Mouse (Mus musculus) erythroblast, embryonic 14.5 days (primary cell): ENCODE measurements around the gene Nudt9. TPM values are rescaled to one million over a fixed set of nuclear protein-coding genes. Genes with fewer than 3 reads are reported as not detected.

Experiments
- H3K27me3 ChIP-seq: 2 replicates; pipeline ENCODE4 v1.6.1; 2012; ENCODE audit warnings: inconsistent platforms; ENCODE audit not compliant: control insufficient read depth
- H3K36me3 ChIP-seq: 2 replicates; pipeline ENCODE4 v1.6.1; 2012; ENCODE audit warnings: mild to moderate bottlenecking, inconsistent platforms; ENCODE audit not compliant: control insufficient read depth
- H3K4me1 ChIP-seq: 2 replicates; pipeline ENCODE4 v1.6.1; 2012; ENCODE audit warnings: inconsistent platforms; ENCODE audit not compliant: control insufficient read depth
- H3K4me3 ChIP-seq: replicated peaks from 2 replicates; pipeline ENCODE3; 2012; ENCODE audit warnings: moderate library complexity, mild to moderate bottlenecking, inconsistent platforms
- H3K9me3 ChIP-seq: 2 replicates; pipeline ENCODE4 v1.6.1; 2012; ENCODE audit warnings: low read length, inconsistent platforms, mixed read lengths; ENCODE audit not compliant: control insufficient read depth
- GATA1 ChIP-seq: IDR thresholded peaks from 2 replicates; pipeline ENCODE4 v1.6.1; 2012; ENCODE audit warnings: low read length, inconsistent platforms, mixed read lengths
- TAL1 ChIP-seq: IDR thresholded peaks from 3 replicates; pipeline ENCODE4 v1.6.1; 2012; ENCODE audit warnings: low read length, inconsistent platforms, mixed read lengths
- polyA plus RNA-seq: library from polyadenylated mRNA; stranded (reverse); fragments of >175 nt; gene quantifications from 2 replicates; pipeline ENCODE4 v1.2.3, GENCODE M21; 2012

Nudt9 gene
- polyA plus RNA-seq, 1 experiment: 40.0 TPM

DNA sequence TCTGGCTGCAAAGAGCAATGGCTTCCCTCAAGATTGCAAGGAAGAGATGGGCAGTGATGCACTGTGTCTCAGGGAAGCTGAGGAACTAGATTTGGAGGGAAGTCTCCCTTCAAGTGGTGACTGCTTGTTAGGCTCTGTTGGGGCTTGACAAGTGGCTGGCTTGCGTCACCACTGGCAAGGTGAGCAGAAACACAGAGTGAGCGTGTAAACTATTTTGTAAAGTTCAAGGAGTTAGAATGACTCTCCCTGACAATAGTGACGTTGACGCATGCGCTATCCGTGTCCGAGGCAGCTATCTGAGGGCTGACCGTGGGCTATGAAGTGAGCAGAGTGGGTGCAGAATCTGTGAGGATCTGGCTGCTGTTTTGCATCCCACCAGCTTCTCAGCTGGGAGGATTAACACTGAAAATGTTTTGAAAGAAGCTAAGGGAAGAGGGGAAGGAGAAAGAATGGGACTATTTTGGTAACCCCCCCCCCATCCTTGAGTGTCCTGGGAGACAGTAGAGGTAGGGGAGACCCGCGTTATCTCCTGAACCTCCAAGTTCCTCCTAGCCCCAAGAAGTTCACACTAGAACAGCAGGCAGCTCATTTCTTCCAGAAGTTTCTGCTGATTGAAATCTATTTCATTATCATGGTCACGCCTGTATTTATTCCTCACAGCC lies 49.4 kb downstream of the Nudt9 start:
- no peak overlapping the region for H3K4me3 ChIP-seq
- no peaks in the 10 kb centered on the region for H3K27me3 ChIP-seq
- H3K4me1 ChIP-seq: no peaks in the 10 kb centered on the region
- H3K36me3 ChIP-seq: no peaks in the 10 kb centered on the region
- H3K9me3 ChIP-seq: no peaks in the 10 kb centered on the region
- TF ChIP-seq TAL1: no peak

DNA sequence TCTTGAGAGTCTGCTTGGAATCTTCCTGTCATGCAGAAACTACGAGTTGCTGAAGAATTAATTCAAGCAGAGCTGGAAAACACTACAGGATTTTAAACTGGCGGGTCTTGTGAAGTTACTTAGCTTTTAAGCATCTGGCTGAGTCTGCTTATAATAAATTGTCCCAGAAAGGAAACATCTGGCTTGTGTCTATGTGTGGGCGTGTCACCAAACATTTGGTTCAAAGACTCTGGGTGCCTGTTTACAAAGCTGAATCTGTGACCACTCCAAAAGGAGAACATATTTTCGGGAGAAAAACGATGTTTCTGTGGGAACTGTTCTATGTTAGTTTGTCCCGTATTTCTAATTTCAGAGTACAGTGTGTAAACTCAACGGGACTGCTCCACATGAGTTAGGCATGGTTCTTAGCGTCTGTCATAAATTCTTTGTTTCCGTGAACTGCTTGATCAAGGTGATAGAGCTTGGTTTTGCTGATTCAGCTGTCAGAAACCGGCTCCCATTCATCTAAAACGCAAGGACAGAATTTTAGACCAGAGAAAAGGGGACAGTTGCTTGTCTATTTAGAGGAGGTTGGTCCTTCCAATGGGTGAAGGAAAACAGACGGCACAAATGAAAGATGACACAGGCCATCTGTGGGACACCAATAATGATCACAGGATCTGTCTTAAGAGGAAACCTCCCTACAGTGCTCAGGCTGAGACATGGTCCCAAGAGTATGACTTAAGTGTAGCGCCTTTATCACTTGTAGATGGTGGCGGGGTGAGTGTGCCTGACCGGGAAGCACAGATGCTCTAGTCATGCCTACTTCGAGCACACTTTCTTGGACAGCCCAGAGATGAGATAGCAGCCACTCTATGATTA lies 50.2 kb downstream of the Nudt9 start:
- TF ChIP-seq TAL1 (no peak), GATA1 (no peak)
- no peaks in the 10 kb centered on the region for H3K36me3 ChIP-seq
- no peaks in the 10 kb centered on the region for H3K27me3 ChIP-seq
- H3K4me1 ChIP-seq: no peaks in the 10 kb centered on the region
- H3K4me3 ChIP-seq: no peak overlapping the region
- H3K9me3 ChIP-seq: no peaks in the 10 kb centered on the region

DNA sequence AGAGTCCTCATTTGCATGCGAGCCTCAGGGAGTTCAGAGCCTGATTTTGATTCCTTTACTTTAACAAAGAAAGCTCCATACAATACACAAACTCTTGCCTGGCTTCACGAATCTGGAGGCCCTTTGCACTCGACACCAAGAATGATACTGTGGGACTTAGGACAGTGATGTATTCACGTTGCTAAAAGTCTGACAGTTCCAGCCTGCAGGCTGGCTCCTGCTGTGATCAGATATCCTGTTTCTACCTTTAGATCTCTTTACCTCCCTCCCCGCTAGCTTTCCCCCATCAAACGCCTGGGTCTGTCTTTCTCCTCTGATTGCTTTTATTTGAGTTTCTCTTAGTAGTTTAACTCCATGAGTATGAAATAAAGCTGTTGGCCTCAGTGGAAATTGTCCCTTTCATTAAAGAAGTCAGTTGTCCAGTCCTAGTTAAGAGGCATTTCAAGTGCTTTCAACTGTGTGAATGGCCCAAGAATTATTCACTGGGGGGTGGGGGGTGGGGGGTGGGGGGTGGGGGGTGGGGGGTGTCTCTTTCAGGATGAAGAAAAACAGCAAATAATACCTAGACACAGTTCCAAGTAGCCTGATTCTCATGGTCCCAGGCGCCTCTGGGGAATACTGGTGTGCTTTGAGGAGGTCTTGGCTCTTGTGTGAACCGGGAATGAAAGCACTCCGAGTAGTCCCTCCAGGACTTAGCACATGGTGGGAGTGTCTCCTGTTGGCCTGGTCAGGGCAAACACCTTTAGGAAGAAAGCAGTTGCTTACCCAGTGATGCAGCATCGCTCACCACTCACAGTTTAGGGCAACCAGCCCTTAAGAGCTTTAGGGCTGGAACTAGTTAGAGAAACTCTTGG lies 55.8 kb downstream of the Nudt9 start:
- Histone ChIP-seq H3K4me3 (no peak overlapping the region), H3K27me3 (no peaks in the 10 kb centered on the region), H3K9me3 (no peaks in the 10 kb centered on the region), H3K4me1 (no peaks in the 10 kb centered on the region), H3K36me3 (no peaks in the 10 kb centered on the region)
- TF ChIP-seq GATA1: no peak
- TF ChIP-seq TAL1: no peak

DNA sequence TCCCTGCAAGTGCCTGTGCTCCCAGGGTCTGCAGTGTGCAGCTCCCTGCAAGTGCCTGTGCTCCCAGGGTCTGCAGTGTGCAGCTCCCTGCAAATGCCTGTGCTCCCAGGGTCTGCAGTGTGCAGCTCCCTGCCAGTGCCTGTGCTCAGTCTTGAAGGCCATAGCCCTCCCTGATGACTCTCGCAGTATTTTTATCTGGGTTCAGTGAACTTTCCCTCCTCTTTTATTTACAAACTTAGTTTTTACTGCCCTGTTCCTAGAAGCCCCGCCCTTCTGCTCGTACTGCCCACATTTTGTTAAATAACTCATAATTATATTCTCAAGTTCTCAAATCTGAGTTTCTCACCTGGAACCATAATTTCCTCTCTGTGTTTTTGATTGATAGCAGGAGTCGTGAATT lies 57.1 kb downstream of the Nudt9 start:
- Histone ChIP-seq H3K4me3 (no peak overlapping the region), H3K36me3 (no peaks in the 10 kb centered on the region), H3K4me1 (no peaks in the 10 kb centered on the region), H3K27me3 (no peaks in the 10 kb centered on the region), H3K9me3 (no peaks in the 10 kb centered on the region)
- TF ChIP-seq TAL1: no peak
- TF ChIP-seq GATA1: no peak

DNA sequence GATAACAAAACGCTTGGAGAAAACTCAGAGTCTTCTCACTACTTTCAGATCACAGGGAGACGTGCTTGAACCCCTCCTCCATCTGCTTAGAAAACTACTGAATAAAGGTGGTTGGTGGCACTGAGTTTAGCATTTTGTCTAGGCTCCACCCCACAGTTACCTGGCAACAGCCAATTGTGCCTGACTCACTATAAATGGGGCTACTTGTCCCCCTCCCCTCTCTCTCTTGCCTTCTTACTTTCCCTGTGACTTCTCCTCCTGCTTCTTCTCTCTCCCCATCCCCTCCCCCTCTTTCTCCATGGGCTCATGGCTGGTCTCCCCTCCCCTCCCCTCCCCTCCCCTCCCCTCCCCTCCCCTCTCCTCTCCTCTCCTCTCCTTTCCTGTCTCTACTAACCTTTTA lies 58.0 kb downstream of the Nudt9 start:
- H3K4me1 ChIP-seq: no peaks in the 10 kb centered on the region
- H3K36me3 ChIP-seq: no peaks in the 10 kb centered on the region
- H3K4me3 ChIP-seq: no peak overlapping the region
- no peaks in the 10 kb centered on the region for H3K27me3 ChIP-seq
- no peak for TF ChIP-seq TAL1
- TF ChIP-seq GATA1: no peak
- no peaks in the 10 kb centered on the region for H3K9me3 ChIP-seq

DNA sequence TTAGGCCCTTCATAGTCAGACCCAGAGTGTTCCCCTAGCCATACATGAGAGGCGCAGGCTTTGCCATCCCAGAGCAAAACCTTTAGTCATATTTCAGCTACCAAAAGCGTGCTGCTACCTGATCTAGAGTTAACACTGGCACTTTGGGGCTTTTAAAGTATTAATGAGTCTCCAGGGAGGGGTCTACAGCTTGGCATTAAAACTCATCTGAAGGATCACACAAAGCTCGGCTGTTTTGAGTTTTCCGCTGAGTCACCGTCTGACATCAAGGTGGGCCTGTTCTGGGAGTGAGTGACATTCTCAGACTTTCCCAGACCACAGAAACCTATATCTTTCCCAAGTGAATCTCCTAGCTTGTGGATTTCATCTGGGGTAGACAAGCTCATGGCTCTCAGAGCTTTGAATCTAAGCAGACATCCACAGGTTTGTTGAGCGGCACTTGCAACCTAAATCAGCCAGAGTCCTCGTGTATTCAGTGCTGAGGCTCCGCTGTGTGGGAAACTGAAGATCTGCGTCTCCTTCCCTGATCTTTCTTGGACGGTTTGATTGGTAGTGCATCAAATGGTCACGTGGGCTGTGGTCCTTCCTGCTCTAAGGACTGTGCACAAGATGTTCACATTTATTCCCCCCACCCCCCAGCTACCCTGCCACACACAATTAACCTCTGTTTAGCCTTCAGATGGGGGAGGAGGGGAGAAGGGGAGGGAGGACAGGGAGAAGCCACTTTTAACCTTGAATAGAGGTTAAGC lies 62.2 kb downstream of the Nudt9 start:
- no peaks in the 10 kb centered on the region for H3K4me1 ChIP-seq
- no peak overlapping the region for H3K4me3 ChIP-seq
- no peaks in the 10 kb centered on the region for H3K9me3 ChIP-seq
- no peaks in the 10 kb centered on the region for H3K27me3 ChIP-seq
- no peaks in the 10 kb centered on the region for H3K36me3 ChIP-seq
- TF ChIP-seq GATA1 (no peak), TAL1 (no peak)

DNA sequence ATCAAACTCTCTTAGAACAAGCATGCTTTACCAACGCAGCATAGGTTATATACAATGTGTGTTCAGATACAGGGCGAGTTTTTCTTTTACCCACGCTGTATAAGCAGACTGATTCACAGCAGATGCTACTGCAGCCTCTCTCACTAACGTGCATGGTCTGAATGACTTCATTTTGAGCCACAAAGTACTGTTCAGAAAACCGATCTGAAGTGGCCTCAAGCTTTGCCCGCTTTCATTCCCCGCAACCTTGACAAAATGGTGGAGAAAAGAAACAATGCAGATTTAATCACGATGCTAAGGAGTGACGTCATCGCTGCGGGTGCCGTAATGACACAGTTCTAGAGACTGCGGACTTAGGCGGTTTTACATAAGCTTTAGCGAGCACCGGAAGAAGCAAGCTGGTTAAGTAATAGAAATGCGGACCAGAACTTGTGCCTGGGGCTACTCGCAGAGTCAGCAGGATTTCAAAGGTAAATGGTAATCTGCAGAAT lies 62.8 kb downstream of the Nudt9 start:
- TF ChIP-seq GATA1 (no peak), TAL1 (no peak)
- Histone ChIP-seq H3K4me1 (no peaks in the 10 kb centered on the region), H3K27me3 (no peaks in the 10 kb centered on the region), H3K36me3 (no peaks in the 10 kb centered on the region), H3K4me3 (no peak overlapping the region), H3K9me3 (no peaks in the 10 kb centered on the region)

DNA sequence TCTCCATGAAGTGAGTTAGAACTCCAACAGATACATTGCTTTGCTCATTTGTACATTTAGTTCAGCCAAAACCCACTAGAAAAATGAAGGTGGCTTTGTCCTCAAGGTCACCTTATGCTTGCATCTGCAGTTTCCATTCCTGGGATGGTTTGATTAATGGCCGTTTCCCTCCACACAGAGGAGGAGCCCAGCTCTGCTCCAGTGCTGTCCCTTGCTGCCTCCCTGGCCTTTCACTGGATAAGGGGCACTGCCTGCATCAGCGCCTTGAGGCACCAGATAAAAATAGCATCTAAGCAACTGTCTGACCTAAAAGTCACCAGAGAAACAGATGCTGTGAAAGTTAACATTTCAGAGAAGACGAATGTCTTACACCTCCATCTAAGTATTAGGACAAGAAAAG lies 63.4 kb downstream of the Nudt9 start:
- Histone ChIP-seq H3K4me3 (no peak overlapping the region), H3K36me3 (no peaks in the 10 kb centered on the region), H3K9me3 (no peaks in the 10 kb centered on the region), H3K27me3 (no peaks in the 10 kb centered on the region), H3K4me1 (no peaks in the 10 kb centered on the region)
- TF ChIP-seq GATA1: no peak
- no peak for TF ChIP-seq TAL1
